Mouse (Mus musculus) CH12.LX (cell line): ENCODE data around the gene Plp2.

ENCODE experiments used
- BHLHE40 ChIP-seq: IDR thresholded peaks from 2 replicates; pipeline ENCODE4 v1.6.1; 2011; ENCODE audit warnings: mild to moderate bottlenecking, low read depth, low read length, improper control_type of control experiment
- CTCF ChIP-seq, 2 experiments: IDR thresholded peaks in 1 of 2; conservative IDR thresholded peaks in 1 of 2; 2 replicates each; pipeline ENCODE4 v1.5.1; 2011 to 2012; ENCODE audit warnings: low read depth in 2 of 2, low read length in 2 of 2, improper control_type of control experiment in 1 of 2, inconsistent platforms in 1 of 2, mild to moderate bottlenecking in 1 of 2, moderate library complexity in 1 of 2
- E2F4 ChIP-seq: IDR thresholded peaks from 2 replicates; pipeline ENCODE4 v1.6.1; 2011; ENCODE audit warnings: low read depth, low read length, improper control_type of control experiment; ENCODE audit not compliant: insufficient replicate concordance
- EP300 ChIP-seq: IDR thresholded peaks from 2 replicates; pipeline ENCODE4 v1.6.1; 2011; ENCODE audit warnings: low read length, improper control_type of control experiment
- JUN ChIP-seq: IDR thresholded peaks from 2 replicates; pipeline ENCODE4 v1.6.1; 2011; ENCODE audit warnings: low read depth, mild to moderate bottlenecking, low read length, improper control_type of control experiment, moderate library complexity; ENCODE audit not compliant: insufficient read depth
- KAT2A ChIP-seq: IDR thresholded peaks from 2 replicates; pipeline ENCODE4 v1.6.1; 2012; ENCODE audit warnings: low read length, improper control_type of control experiment, inconsistent platforms; ENCODE audit not compliant: insufficient replicate concordance
- MAX ChIP-seq: IDR thresholded peaks from 2 replicates; pipeline ENCODE4 v1.6.1; 2011; ENCODE audit warnings: low read length, improper control_type of control experiment
- MAZ ChIP-seq: IDR thresholded peaks from 2 replicates; pipeline ENCODE4 v1.6.1; 2012; ENCODE audit warnings: low read depth, mild to moderate bottlenecking, inconsistent platforms, low read length, improper control_type of control experiment, moderate library complexity
- MYC ChIP-seq: IDR thresholded peaks from 2 replicates; pipeline ENCODE4 v1.6.1; 2011; ENCODE audit warnings: low read depth, mild to moderate bottlenecking, improper control_type of control experiment, low read length
- POLR2A ChIP-seq: IDR thresholded peaks from 2 replicates; pipeline ENCODE4 v1.6.1; 2011; ENCODE audit warnings: low read depth, mild to moderate bottlenecking, improper control_type of control experiment, low read length
- TBP ChIP-seq: conservative IDR thresholded peaks from 2 replicates; pipeline ENCODE4 v1.6.1; 2011; ENCODE audit warnings: low read depth, low read length, improper control_type of control experiment
- USF1 ChIP-seq: IDR thresholded peaks from 2 replicates; pipeline ENCODE4 v1.6.1; 2014; ENCODE audit warnings: low read depth, mild to moderate bottlenecking, inconsistent platforms, low read length, improper control_type of control experiment
- ZC3H11A ChIP-seq: IDR thresholded peaks from 2 replicates; pipeline ENCODE4 v1.6.1; 2012; ENCODE audit warnings: low read depth, mild to moderate bottlenecking, inconsistent platforms, low read length, improper control_type of control experiment
- ZMIZ1 ChIP-seq: IDR thresholded peaks from 2 replicates; pipeline ENCODE4 v1.6.1; 2012; ENCODE audit warnings: low read depth, mild to moderate bottlenecking, inconsistent platforms, low read length, improper control_type of control experiment

DNA sequence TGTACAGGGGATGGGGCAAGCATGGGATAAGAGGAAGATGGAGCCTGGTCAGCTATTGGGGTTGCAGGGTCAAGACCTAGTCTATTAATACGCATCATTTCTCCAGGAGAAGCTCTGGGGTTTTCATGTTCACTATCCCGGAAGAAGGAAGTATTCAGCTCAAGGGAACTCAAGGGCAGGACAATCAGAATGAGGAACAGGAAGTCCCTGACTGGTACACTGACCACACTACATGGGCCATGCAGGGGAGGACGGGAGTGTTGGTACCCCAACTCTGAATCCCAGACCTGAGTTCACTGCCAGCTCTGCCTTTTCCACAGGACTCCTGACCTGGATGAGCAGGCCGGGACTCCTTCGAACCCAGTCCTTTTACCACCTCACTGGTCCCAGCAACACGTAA lies 38.6 kb downstream of the Plp2 start:
- TF ChIP-seq POLR2A (no peak), CTCF (conservative IDR thresholded peaks at IDR 0.05 in 1 of 2, IDR thresholded peaks at IDR 0.05 in 1 of 2; ENCODE audit: low read depth in 2 of 2, low read length in 2 of 2) (no peak), EP300 (no peak), BHLHE40 (no peak), ZMIZ1 (no peak), E2F4 (no peak), USF1 (no peak), ZC3H11A (no peak), TBP (no peak), JUN (no peak), MAX (no peak), KAT2A (no peak), MYC (no peak), MAZ (no peak)
